Mouse (Mus musculus) CH12.LX (cell line): ENCODE results near the gene 2610507B11Rik. TPM values are rescaled to one million over a fixed set of nuclear protein-coding genes. Genes with fewer than 3 reads are reported as not detected.

Experiments
- DNase-seq: peaks from one replicate; pipeline ENCODE4 v3.0.0-alpha.2; 2013; ENCODE audit errors: extremely low read depth
- H3K27ac ChIP-seq: 2 replicates; pipeline ENCODE4 v1.5.1; 2012; ENCODE audit warnings: low read depth, mild to moderate bottlenecking, control low read depth, moderate library complexity; ENCODE audit not compliant: insufficient read depth
- H3K27me3 ChIP-seq: replicated peaks from 2 replicates; pipeline ENCODE3; 2012; ENCODE audit warnings: inconsistent platforms
- H3K36me3 ChIP-seq, 2 experiments: replicated peaks in 1 of 2; 2 replicates each; pipeline versions ENCODE3 to v1.6.1; 2012; ENCODE audit warnings: inconsistent platforms in 1 of 2, low read length in 1 of 2, mild to moderate bottlenecking in 1 of 2, mixed read lengths in 1 of 2, moderate library complexity in 1 of 2; ENCODE audit not compliant: control insufficient read depth in 1 of 2, insufficient read depth in 1 of 2
- H3K4me1 ChIP-seq, 2 experiments: 2 replicates each; pipeline ENCODE4 v1.6.1; 2012; ENCODE audit warnings: inconsistent platforms in 1 of 2, moderate library complexity in 1 of 2; ENCODE audit not compliant: insufficient read depth in 2 of 2, control insufficient read depth in 1 of 2
- H3K4me2 ChIP-seq: 2 replicates; pipeline ENCODE4 v1.6.1; 2012; ENCODE audit warnings: low read depth, mild to moderate bottlenecking, control low read depth; ENCODE audit not compliant: poor library complexity, insufficient read depth, severe bottlenecking
- H3K4me3 ChIP-seq, 3 experiments: fragments of 150-350 bp in 1 of 3; sonication (generic) in 1 of 3; replicated peaks in 1 of 3; 2 replicates each; pipeline versions ENCODE3 to v1.5.1; 2011 to 2012; ENCODE audit warnings: low read depth in 2 of 3, low read length in 2 of 3, mild to moderate bottlenecking in 2 of 3, moderate library complexity in 2 of 3, control low read depth in 1 of 3, improper control_type of control experiment in 1 of 3, inconsistent platforms in 1 of 3, mixed read lengths in 1 of 3; ENCODE audit not compliant: poor library complexity in 1 of 3
- H3K79me2 ChIP-seq: replicated peaks from 2 replicates; pipeline ENCODE4 v1.6.1; 2012; ENCODE audit warnings: mild to moderate bottlenecking, moderate library complexity; ENCODE audit not compliant: control insufficient read depth, poor library complexity, insufficient read depth, severe bottlenecking; ENCODE audit errors: extremely low read depth
- H3K9ac ChIP-seq: 2 replicates; pipeline ENCODE4 v1.6.1; 2012; ENCODE audit warnings: low read depth, mild to moderate bottlenecking, control low read depth, moderate library complexity; ENCODE audit not compliant: insufficient read depth
- H3K9me3 ChIP-seq: replicated peaks from 2 replicates; pipeline ENCODE3; 2012; ENCODE audit warnings: low read length, inconsistent platforms, mixed read lengths
- CHD2 ChIP-seq: IDR thresholded peaks from 2 replicates; pipeline ENCODE4 v1.6.1; 2011; ENCODE audit warnings: low read length, improper control_type of control experiment
- E2F4 ChIP-seq: IDR thresholded peaks from 2 replicates; pipeline ENCODE4 v1.6.1; 2011; ENCODE audit warnings: low read depth, low read length, improper control_type of control experiment; ENCODE audit not compliant: insufficient replicate concordance
- ELF1 ChIP-seq: IDR thresholded peaks from 2 replicates; pipeline ENCODE4 v1.6.1; 2014; ENCODE audit warnings: low read depth, mild to moderate bottlenecking, inconsistent platforms, low read length, improper control_type of control experiment
- ETS1 ChIP-seq: conservative IDR thresholded peaks from 2 replicates; pipeline ENCODE4 v1.6.1; 2012; ENCODE audit warnings: low read depth, mild to moderate bottlenecking, inconsistent platforms, low read length, improper control_type of control experiment, moderate library complexity
- HCFC1 ChIP-seq: IDR thresholded peaks from 2 replicates; pipeline ENCODE4 v1.6.1; 2012; ENCODE audit warnings: low read depth, mild to moderate bottlenecking, inconsistent platforms, low read length, improper control_type of control experiment
- IRF4 ChIP-seq: IDR thresholded peaks from 2 replicates; pipeline ENCODE4 v1.6.1; 2014; ENCODE audit warnings: low read depth, mild to moderate bottlenecking, inconsistent platforms, low read length, improper control_type of control experiment
- JUN ChIP-seq: IDR thresholded peaks from 2 replicates; pipeline ENCODE4 v1.6.1; 2011; ENCODE audit warnings: low read depth, mild to moderate bottlenecking, low read length, improper control_type of control experiment, moderate library complexity; ENCODE audit not compliant: insufficient read depth
- JUND ChIP-seq: conservative IDR thresholded peaks from 2 replicates; pipeline ENCODE4 v1.6.1; 2011; ENCODE audit warnings: low read depth, low read length, improper control_type of control experiment
- MAFK ChIP-seq: IDR thresholded peaks from 2 replicates; pipeline ENCODE4 v1.6.1; 2011; ENCODE audit warnings: low read length, improper control_type of control experiment; ENCODE audit not compliant: insufficient replicate concordance
- MAX ChIP-seq: IDR thresholded peaks from 2 replicates; pipeline ENCODE4 v1.6.1; 2011; ENCODE audit warnings: low read length, improper control_type of control experiment
- MEF2A ChIP-seq: IDR thresholded peaks from 2 replicates; pipeline ENCODE4 v1.6.1; 2014; ENCODE audit warnings: low read depth, mild to moderate bottlenecking, inconsistent platforms, low read length, improper control_type of control experiment, borderline replicate concordance
- MXI1 ChIP-seq: IDR thresholded peaks from 2 replicates; pipeline ENCODE4 v1.6.1; 2011; ENCODE audit warnings: mild to moderate bottlenecking, low read depth, low read length, improper control_type of control experiment
- MYC ChIP-seq: IDR thresholded peaks from 2 replicates; pipeline ENCODE4 v1.6.1; 2011; ENCODE audit warnings: low read depth, mild to moderate bottlenecking, improper control_type of control experiment, low read length
- NRF1 ChIP-seq: IDR thresholded peaks from 2 replicates; pipeline ENCODE4 v1.6.1; 2014; ENCODE audit warnings: low read depth, mild to moderate bottlenecking, inconsistent platforms, low read length, improper control_type of control experiment, moderate library complexity
- RAD21 ChIP-seq: IDR thresholded peaks from 2 replicates; pipeline ENCODE4 v1.6.1; 2011; ENCODE audit warnings: low read depth, mild to moderate bottlenecking, low read length, improper control_type of control experiment, moderate library complexity
- UBTF ChIP-seq: IDR thresholded peaks from 2 replicates; pipeline ENCODE4 v1.6.1; 2012; ENCODE audit warnings: low read depth, mild to moderate bottlenecking, inconsistent platforms, low read length, improper control_type of control experiment, moderate library complexity
- USF1 ChIP-seq: IDR thresholded peaks from 2 replicates; pipeline ENCODE4 v1.6.1; 2014; ENCODE audit warnings: low read depth, mild to moderate bottlenecking, inconsistent platforms, low read length, improper control_type of control experiment
- USF2 ChIP-seq: conservative IDR thresholded peaks from 2 replicates; pipeline ENCODE4 v1.6.1; 2011; ENCODE audit warnings: low read depth, low read length, improper control_type of control experiment
- ZNF384 ChIP-seq: IDR thresholded peaks from 2 replicates; pipeline ENCODE4 v1.6.1; 2012; ENCODE audit warnings: low read depth, low read length, improper control_type of control experiment, inconsistent platforms
- dilution Hi-C: fragments of 300-500 bp; cut with MboI; formaldehyde crosslinking; loops from 2 replicates; pipeline ENCODE4 v1.14.3; 2020; ENCODE audit warnings: low sequenced_read_pairs; ENCODE audit not compliant: extremely low pct_unique_long_range_greater_than_20kb, extremely low pct_ligation_motif_present
- in situ Hi-C: fragments of 300-500 bp; cut with MboI; formaldehyde crosslinking; loops from 3 replicates; pipeline ENCODE4 v1.14.3; 2019; ENCODE audit warnings: low sequenced_read_pairs, low pct_ligation_motif_present, low pct_unique_long_range_greater_than_20kb, mixed read lengths
- polyA plus RNA-seq: library from polyadenylated mRNA; unstranded; fragments of >175 nt; gene quantifications from 2 replicates; pipeline ENCODE4 v1.2.1, GENCODE M21; 2012; ENCODE audit warnings: low read depth; ENCODE audit not compliant: insufficient read length
- total RNA-seq, 2 experiments: library from RNA; depleted of rRNA; stranded (reverse); fragments of 300-350 nt in 1 of 2; fragments of >200 nt in 1 of 2; gene quantifications; 2 replicates each; pipeline ENCODE4 v1.2.3; 2012 to 2014

Gene 2610507B11Rik
- total and polyA plus RNA-seq, 3 experiments, result 58.9 to 96.9 (median 89.3) TPM

DNA sequence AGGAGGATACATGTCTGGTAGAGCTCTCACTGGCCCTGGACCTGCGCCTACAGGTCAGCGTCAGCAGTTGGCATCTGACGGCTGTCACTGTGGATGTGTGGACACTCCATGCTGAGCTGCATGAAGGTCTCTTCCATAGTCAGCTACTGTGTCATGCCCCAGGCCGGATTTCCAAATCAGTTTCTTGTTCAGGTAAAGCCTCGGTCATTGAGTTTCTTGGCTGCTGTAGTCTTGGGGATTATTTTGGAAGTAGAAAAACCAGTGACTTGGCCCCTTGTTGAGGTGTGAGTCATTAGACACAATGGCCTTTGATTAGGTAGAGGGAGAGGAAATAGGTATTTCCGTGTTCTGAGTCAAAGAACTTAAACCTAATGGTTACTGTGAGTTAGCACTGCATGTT, 4.0 kb downstream of the 2610507B11Rik start:
- Histone ChIP-seq H3K4me2 (no peak overlapping the region), H3K4me3 (no peak overlapping the region), H3K9ac (no peak overlapping the region), H3K36me3 (peaks cover 64 to 74% of the 10 kb centered on the region in 2 experiments), H3K9me3 (no peaks in the 10 kb centered on the region), H3K79me2 (peaks cover 22% of the 10 kb centered on the region), H3K27ac (no peak overlapping the region), H3K4me1 (peaks cover 0 to 17% of the 10 kb centered on the region in 2 experiments; a peak in 2 of 4 replicates), H3K27me3 (peaks cover under 1% of the 10 kb centered on the region)
- DNase-seq, result no peak
- no peak for TF ChIP-seq NRF1
- TF ChIP-seq ETS1, result no peak
- TF ChIP-seq UBTF, result no peak
- TF ChIP-seq CHD2, result no peak
- TF ChIP-seq ELF1, result no peak
- TF ChIP-seq JUND, result no peak
- no peak for TF ChIP-seq MXI1
- no peak for TF ChIP-seq USF1
- TF ChIP-seq MAX, result no peak
- TF ChIP-seq HCFC1, result no peak
- no peak for TF ChIP-seq MYC
- no peak for TF ChIP-seq MAFK
- no peak for TF ChIP-seq E2F4
- no peak for TF ChIP-seq IRF4
- TF ChIP-seq ZNF384, result no peak
- no peak for TF ChIP-seq MEF2A
- no peak for TF ChIP-seq USF2
- dilution Hi-C loops, result no loop called here
- in situ Hi-C loops, result no loop called here

DNA sequence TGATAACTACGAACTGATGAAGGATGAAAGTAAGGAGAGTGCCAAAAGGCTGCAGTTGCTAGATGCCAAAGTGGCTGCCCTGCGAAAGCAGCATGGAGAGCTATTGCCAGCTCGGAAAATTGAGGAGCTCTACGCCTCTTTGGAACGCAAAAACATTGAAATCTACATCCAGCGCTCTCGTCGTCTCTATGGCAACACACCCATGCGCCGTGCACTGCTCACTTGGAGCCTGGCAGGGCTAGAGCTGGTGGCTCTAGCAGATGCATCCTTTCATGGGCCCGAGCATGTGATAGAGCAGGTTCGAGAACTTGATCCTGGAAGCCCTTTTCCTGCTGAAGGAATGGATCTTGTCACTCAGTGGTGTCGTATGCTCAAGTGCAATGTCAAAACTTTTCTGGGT, 10.4 kb downstream of the 2610507B11Rik start:
- Histone ChIP-seq H3K27me3 (no peaks in the 10 kb centered on the region), H3K36me3 (peaks cover 86 to 95% of the 10 kb centered on the region in 2 experiments), H3K27ac (no peak overlapping the region), H3K9me3 (no peaks in the 10 kb centered on the region), H3K9ac (no peak overlapping the region), H3K4me2 (no peak overlapping the region), H3K79me2 (peaks cover 6% of the 10 kb centered on the region; the same call in 1 of the 2 replicates), H3K4me3 (no peak overlapping the region), H3K4me1 (no peaks in the 10 kb centered on the region)
- TF ChIP-seq JUN (no peak), RAD21 (no peak)
- no peak for DNase-seq
- in situ Hi-C loops (no loop called here), dilution Hi-C loops (no loop called here)
